10 mouse cellular contexts compared by ENCODE assay signal in genomic region chr17:29838029-29838428, GRCm38 (mm10).
A peak's percentile ranks its signal among the peaks of the same experiment; 100 is the strongest.
DNase-seq lines count a peak whose midpoint lies in the region; ATAC-seq and TF ChIP-seq lines count a peak whose summit lies in the region.
"Had no signal": no experiment of that assay in that cellular context is flagged by ENCODE, and none has a peak within 500 bp of the region (broad histone marks: within the 10 kb centered on the region; RNA-seq: fewer than 3 reads in every experiment).

No protein-coding gene starts in this region.

- WGBS in kidney, embryonic 16.5 days, result 11% methylated on average over 3 of the region's 3 CpGs
- 26% methylated on average over 3 of the region's 3 CpGs for WGBS in forebrain, embryonic 13.5 days
- WGBS in midbrain, embryonic 11.5 days, result 46% methylated on average over 3 of the region's 3 CpGs
- 47% methylated on average over 3 of the region's 3 CpGs for WGBS in intestine, postnatal 0 days

- no peak overlapping the region for H3K27ac ChIP-seq in kidney, embryonic 16.5 days (ENCODE audit: low read length)
- H3K27ac ChIP-seq in forebrain, embryonic 13.5 days, result peak overlapping the region; percentile 7
- H3K27ac ChIP-seq in midbrain, embryonic 11.5 days (ENCODE audit: low read depth, low read length), result 0 out of 2 replicates have a peak overlapping the region, but pooled peaks have one; percentile 3
- H3K27ac ChIP-seq in intestine, postnatal 0 days (ENCODE audit: low read depth, low read length), result no peak overlapping the region
- H3K27ac ChIP-seq: liver, embryonic 15.5 days had no signal

- no peaks in the 10 kb centered on the region for H3K27me3 ChIP-seq in kidney, embryonic 16.5 days (ENCODE audit: insufficient read depth, low read length)
- peaks cover 7% of the 10 kb centered on the region; the same call in 1 of the 2 replicates for H3K27me3 ChIP-seq in forebrain, embryonic 13.5 days
- H3K27me3 ChIP-seq in midbrain, embryonic 11.5 days (ENCODE audit: control insufficient read depth, insufficient read depth, low read length), result no peaks in the 10 kb centered on the region
- no peaks in the 10 kb centered on the region for H3K27me3 ChIP-seq in intestine, postnatal 0 days (replicated peaks; ENCODE audit: control insufficient read depth, insufficient read depth, low read length)

- no peak for TF ChIP-seq CTCF in intestine, postnatal 0 days (IDR thresholded peaks at IDR 0.05; ENCODE audit: low read depth)

- intact Hi-C loops in left cerebral cortex, postnatal 4 days (cut with DNase I), result no loop called here

- H3K4me2 ChIP-seq in kidney, embryonic 16.5 days (replicated peaks; ENCODE audit: low read depth, low read length), result no peak overlapping the region
- no peak overlapping the region for H3K4me2 ChIP-seq in forebrain, embryonic 13.5 days
- no peak overlapping the region for H3K4me2 ChIP-seq in midbrain, embryonic 11.5 days
- no peak overlapping the region for H3K4me2 ChIP-seq in intestine, postnatal 0 days (replicated peaks; ENCODE audit: low read depth)
- H3K4me2 ChIP-seq: liver, embryonic 15.5 days had no signal

- no peaks in the 10 kb centered on the region for H3K9me3 ChIP-seq in kidney, embryonic 16.5 days (ENCODE audit: low read length)
- H3K9me3 ChIP-seq in forebrain, embryonic 13.5 days (replicated peaks), result no peaks in the 10 kb centered on the region
- H3K9me3 ChIP-seq in midbrain, embryonic 11.5 days (ENCODE audit: control insufficient read depth, low read length), result no peaks in the 10 kb centered on the region; the same call in 1 of the 2 replicates
- H3K9me3 ChIP-seq in intestine, postnatal 0 days (ENCODE audit: control insufficient read depth), result no peaks in the 10 kb centered on the region
- H3K9me3 ChIP-seq: liver, embryonic 15.5 days had no signal

- H3K9ac ChIP-seq in kidney, embryonic 16.5 days (replicated peaks; ENCODE audit: low read length), result no peak overlapping the region
- no peak overlapping the region for H3K9ac ChIP-seq in forebrain, embryonic 13.5 days
- no peak overlapping the region for H3K9ac ChIP-seq in midbrain, embryonic 11.5 days (ENCODE audit: low read length)
- H3K9ac ChIP-seq in intestine, postnatal 0 days (ENCODE audit: low read depth, low read length), result no peak overlapping the region
- H3K9ac ChIP-seq: liver, embryonic 15.5 days had no signal

- peak; percentile 85 for ATAC-seq in kidney, embryonic 16.5 days (ENCODE audit: low FRiP score, low TSS enrichment)
- ATAC-seq in forebrain, embryonic 13.5 days, result no peak
- peak; percentile 43; the same call in 1 of the 2 replicates for ATAC-seq in midbrain, embryonic 11.5 days (ENCODE audit: low FRiP score)
- ATAC-seq in intestine, postnatal 0 days, result no peak

- H3K4me3 ChIP-seq in kidney, embryonic 16.5 days (ENCODE audit: low read length), result no peak overlapping the region
- no peak overlapping the region for H3K4me3 ChIP-seq in forebrain, embryonic 13.5 days
- H3K4me3 ChIP-seq in midbrain, embryonic 11.5 days (ENCODE audit: low read depth, low read length), result no peak overlapping the region
- H3K4me3 ChIP-seq in intestine, postnatal 0 days (ENCODE audit: low read depth, low read length), result no peak overlapping the region
- H3K4me3 ChIP-seq: liver, embryonic 15.5 days had no signal

- peaks cover 24% of the 10 kb centered on the region for H3K4me1 ChIP-seq in kidney, embryonic 16.5 days (ENCODE audit: insufficient read depth, low read length)
- peaks cover 54% of the 10 kb centered on the region for H3K4me1 ChIP-seq in forebrain, embryonic 13.5 days
- peaks cover 17% of the 10 kb centered on the region for H3K4me1 ChIP-seq in midbrain, embryonic 11.5 days (ENCODE audit: control insufficient read depth, insufficient read depth, low read length)
- H3K4me1 ChIP-seq in intestine, postnatal 0 days (replicated peaks; ENCODE audit: control insufficient read depth, insufficient read depth, low read length), result no peaks in the 10 kb centered on the region

- H3K36me3 ChIP-seq in kidney, embryonic 16.5 days (ENCODE audit: insufficient read depth, low read length), result no peaks in the 10 kb centered on the region
- peaks cover 15% of the 10 kb centered on the region for H3K36me3 ChIP-seq in forebrain, embryonic 13.5 days (ENCODE audit: poor library complexity, severe bottlenecking)
- H3K36me3 ChIP-seq in midbrain, embryonic 11.5 days (ENCODE audit: control insufficient read depth, insufficient read depth, low read length), result no peaks in the 10 kb centered on the region
- no peaks in the 10 kb centered on the region for H3K36me3 ChIP-seq in intestine, postnatal 0 days (ENCODE audit: control insufficient read depth, insufficient read depth)
- H3K36me3 ChIP-seq: liver, embryonic 15.5 days had no signal

- DNase-seq in kidney, adult 18-20 months, result no peak
- peak; percentile 61 for DNase-seq in embryo, embryonic 10.5 days (ENCODE audit: low spot score)
- no peak for DNase-seq in midbrain, embryonic 11.5 days (ENCODE audit: low spot score, missing footprints)
- DNase-seq in left cerebral cortex, adult 11 months (ENCODE audit: low spot score), result no peak
- no peak for DNase-seq in left cerebral cortex, postnatal 4 days
- DNase-seq: spleen, adult 18-20 months had no signal

Comparison
In these comparisons a context has a peak if more than half of its experiments do, and no peak if none do; other contexts are left out.
1. ATAC-seq: peak in kidney, embryonic 16.5 days (single experiment) and midbrain, embryonic 11.5 days (single experiment); none in forebrain, embryonic 13.5 days (single experiment) and intestine, postnatal 0 days (single experiment).
2. H3K27ac ChIP-seq: peak in forebrain, embryonic 13.5 days (single experiment) and midbrain, embryonic 11.5 days (single experiment); none in kidney, embryonic 16.5 days (single experiment) and intestine, postnatal 0 days (single experiment).